Mouse (Mus musculus): ENCODE data around the gene Ogfod2. TPM values are rescaled to one million over a fixed set of nuclear protein-coding genes. Genes with fewer than 3 reads are reported as not detected.

The Ogfod2 gene
- polyA plus RNA-seq, 1 experiment from 2014 or later: 4.3 TPM

DNA sequence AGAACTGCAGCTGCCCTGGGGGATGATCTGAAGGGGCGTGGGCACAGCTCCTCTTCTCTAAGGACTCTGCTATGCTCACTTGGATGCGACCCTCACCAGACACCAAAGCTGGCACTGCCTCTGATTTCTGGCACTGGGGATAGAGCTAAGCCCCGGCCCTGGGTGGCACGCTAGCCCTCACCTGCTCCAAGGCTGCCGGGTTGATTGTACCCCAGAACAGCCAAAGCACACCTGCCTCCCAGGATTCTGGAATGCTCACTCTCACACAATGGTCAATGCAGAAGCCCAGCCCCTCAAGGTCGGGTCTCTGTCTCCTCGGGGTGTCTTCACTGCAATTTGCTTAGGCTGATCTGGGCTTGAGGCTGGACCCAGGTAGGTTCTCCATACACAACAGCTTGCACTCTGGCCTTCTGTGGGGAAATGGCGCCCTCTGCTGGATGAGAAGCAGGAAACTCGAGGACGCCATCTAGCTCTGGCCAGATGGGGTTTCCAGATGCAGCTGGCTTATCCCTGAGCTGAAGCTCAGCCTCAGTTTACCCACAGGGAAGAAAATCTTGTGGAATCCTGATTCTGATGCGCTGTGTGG lies 27.4 kb upstream of the Ogfod2 start:
- Histone ChIP-seq H3K36me3 (ENCODE audit: inconsistent target) (no peaks in the 10 kb centered on the region), H3K79me2 (ENCODE audit: inconsistent target) (no peaks in the 10 kb centered on the region), H3K27ac (no peak overlapping the region), H3K4me3 (ENCODE audit: inconsistent target) (no peak overlapping the region)
- 44% methylated on average over 11 of the region's 11 CpGs for WGBS (ENCODE audit: missing documents)

- no peaks in the 10 kb centered on the region for H3K79me2 ChIP-seq (ENCODE audit: inconsistent target)
- no peak overlapping the region for H3K27ac ChIP-seq
- no peak overlapping the region for H3K4me3 ChIP-seq (ENCODE audit: inconsistent target)
- WGBS (ENCODE audit: missing documents): 74% methylated on average over 3 of the region's 3 CpGs
- H3K36me3 ChIP-seq (ENCODE audit: inconsistent target): no peaks in the 10 kb centered on the region
Observed at GRCm38 (mm10) chr5:124085513-124085912, 26.6 kb upstream of the Ogfod2 start.

DNA sequence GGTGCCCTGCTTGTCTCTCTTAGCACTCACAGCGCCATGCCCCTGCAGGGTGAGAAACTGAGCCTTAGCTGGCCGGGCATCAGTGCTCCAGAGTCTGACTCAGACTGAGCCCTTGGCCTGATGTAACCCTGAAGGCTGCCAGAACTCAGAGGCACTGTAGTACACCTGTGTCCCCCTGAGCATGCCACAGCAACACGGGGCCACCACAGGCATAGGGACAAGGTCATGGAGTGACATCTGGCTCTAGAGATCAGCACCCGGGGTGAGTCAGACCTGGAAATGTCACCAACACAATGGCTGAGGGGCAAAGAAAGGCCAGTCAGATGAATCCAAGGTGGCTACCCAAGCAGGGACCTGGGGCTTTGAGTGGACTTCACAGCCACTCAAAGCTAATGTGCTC lies 25.2 kb upstream of the Ogfod2 start:
- H3K79me2 ChIP-seq (ENCODE audit: inconsistent target): no peaks in the 10 kb centered on the region
- H3K27ac ChIP-seq: no peak overlapping the region
- H3K36me3 ChIP-seq (ENCODE audit: inconsistent target): no peaks in the 10 kb centered on the region
- H3K4me3 ChIP-seq (ENCODE audit: inconsistent target): no peak overlapping the region
- 89% methylated on average over 4 of the region's 4 CpGs for WGBS (ENCODE audit: missing documents)

DNA sequence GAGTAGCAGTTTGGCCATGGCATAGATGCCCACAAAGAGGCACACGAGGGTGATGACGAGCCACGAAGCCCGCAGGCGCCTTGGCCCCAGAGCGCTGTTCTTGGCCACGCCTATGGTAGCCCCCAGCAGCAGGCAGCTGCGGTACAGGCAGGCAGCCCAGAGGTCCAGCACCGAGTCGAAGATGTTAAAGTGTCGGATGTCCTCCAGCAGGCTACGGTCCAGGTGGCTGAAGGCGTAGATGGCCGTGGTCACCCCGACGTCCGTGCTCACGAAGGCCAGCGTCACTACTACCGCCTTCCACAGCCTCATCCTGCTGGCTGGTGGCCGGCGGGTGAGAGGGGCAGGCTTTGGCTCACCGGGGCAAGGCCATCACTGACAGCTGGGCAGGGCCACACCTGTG lies 22.2 kb upstream of the Ogfod2 start:
- WGBS (ENCODE audit: missing documents): 93% methylated on average over 23 of the region's 23 CpGs
- no peaks in the 10 kb centered on the region for H3K36me3 ChIP-seq (ENCODE audit: inconsistent target)
- H3K4me3 ChIP-seq (ENCODE audit: inconsistent target): no peak overlapping the region
- H3K27ac ChIP-seq: no peak overlapping the region
- no peaks in the 10 kb centered on the region for H3K79me2 ChIP-seq (ENCODE audit: inconsistent target)

DNA sequence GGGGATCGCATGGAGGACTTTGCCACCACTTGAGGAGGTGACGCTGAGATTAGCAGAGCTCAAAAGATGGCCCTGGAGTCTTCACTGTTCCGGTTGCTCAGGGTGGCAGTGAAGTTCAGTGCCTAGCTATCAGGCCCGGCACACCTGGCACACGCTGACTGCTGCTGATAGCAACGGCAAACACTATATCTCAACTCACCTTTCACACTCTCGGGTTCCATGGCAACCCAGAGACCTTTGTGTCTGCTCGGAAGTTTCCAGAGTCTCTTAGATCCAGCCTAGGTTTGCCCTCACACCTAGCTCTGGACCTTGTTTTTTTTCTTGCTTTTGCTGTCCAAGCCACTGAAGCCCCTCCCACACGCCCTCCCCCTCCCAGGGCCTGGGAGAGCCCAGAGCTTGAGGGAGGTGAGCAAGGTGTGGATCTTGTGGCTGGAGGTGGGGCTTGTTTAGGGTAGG lies 20.1 kb upstream of the Ogfod2 start:
- Histone ChIP-seq H3K27ac (no peak overlapping the region), H3K79me2 (ENCODE audit: inconsistent target) (no peaks in the 10 kb centered on the region), H3K4me3 (ENCODE audit: inconsistent target) (no peak overlapping the region), H3K36me3 (ENCODE audit: inconsistent target) (no peaks in the 10 kb centered on the region)
- WGBS (ENCODE audit: missing documents): 88% methylated on average over 9 of the region's 9 CpGs

DNA sequence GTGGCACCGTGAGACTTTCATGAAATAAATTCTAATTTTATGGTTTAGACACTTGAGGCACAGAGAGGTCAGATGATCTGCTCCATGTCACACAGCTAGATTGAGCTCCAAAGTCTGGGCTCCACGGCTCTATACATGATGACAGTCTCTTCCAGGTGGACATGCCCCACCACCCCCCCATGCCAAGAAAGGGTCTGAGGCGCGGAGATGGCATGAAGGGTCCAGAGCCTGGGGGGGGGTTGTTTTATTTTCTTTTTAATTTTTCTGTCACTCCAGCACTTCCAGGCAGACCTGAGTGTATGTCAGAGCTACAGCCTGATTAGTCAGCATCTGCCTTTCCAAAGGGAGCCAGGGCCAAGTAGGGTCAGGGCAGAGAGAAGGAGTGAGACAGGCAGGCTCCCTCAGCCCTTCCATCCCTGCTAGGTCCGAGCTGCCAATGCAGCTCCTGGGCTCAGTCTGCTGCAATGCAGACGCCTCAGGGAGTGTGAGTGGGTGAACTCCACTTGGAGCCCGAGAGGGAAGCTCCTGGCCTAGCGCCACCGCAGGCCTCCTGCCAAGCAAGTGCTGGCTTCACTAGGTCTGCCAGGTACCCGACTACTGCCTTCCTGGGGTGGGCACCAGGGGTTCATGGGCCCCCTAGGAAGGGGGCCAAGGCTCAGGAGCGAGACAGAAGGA lies 18.8 kb upstream of the Ogfod2 start:
- WGBS (ENCODE audit: missing documents): 85% methylated on average over 11 of the region's 11 CpGs
- no peaks in the 10 kb centered on the region for H3K79me2 ChIP-seq (ENCODE audit: inconsistent target)
- H3K36me3 ChIP-seq (ENCODE audit: inconsistent target): no peaks in the 10 kb centered on the region
- no peak overlapping the region for H3K27ac ChIP-seq
- H3K4me3 ChIP-seq (ENCODE audit: inconsistent target): no peak overlapping the region

DNA sequence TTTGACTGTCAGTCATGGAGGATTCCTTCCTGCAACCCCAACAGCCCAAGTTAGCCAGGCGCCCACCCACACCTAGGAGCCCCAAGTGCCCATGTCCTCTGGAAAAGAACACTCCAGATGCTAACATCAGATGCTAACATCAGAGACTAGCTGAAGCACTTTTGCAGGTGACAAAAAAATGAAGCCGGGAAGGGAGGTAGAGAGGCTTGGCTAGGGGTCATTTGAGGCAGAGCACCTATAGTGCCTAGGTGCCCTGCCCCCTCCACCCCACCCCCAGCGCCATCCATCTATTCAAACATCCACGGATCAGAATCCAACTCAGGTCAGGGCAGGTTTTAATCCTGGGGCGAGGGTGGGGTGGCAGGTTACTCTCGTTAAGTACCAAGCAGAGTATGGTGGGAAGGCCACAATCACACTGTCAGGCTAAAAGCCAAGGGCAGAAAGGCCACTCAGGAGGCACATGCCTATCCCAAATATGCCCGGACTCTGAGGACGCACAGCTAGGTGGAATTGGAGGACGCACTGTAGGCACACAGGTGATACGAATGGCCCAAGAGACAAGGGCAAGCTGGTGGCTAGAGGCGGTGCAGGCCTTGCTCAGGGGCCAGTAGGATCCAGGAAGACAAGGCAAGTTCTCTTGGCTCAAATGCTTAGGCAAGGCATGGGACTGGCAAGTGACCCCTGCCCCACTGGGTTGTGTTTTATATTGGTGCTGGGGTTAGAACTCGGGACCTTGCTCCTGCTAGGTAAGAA lies 18.1 kb upstream of the Ogfod2 start:
- Histone ChIP-seq H3K27ac (no peak overlapping the region), H3K36me3 (ENCODE audit: inconsistent target) (no peaks in the 10 kb centered on the region), H3K79me2 (ENCODE audit: inconsistent target) (no peaks in the 10 kb centered on the region), H3K4me3 (ENCODE audit: inconsistent target) (no peak overlapping the region)
- 93% methylated on average over 10 of the region's 12 CpGs for WGBS (ENCODE audit: missing documents)

- Histone ChIP-seq H3K79me2 (ENCODE audit: inconsistent target) (no peaks in the 10 kb centered on the region), H3K36me3 (ENCODE audit: inconsistent target) (no peaks in the 10 kb centered on the region), H3K4me3 (ENCODE audit: inconsistent target) (peak overlapping the region; percentile 23), H3K27ac (no peak overlapping the region)
- 23% methylated on average over 19 of the region's 19 CpGs for WGBS (ENCODE audit: missing documents)
Observed at GRCm38 (mm10) chr5:124095077-124095581, 17.0 kb upstream of the Ogfod2 start.

GRCm38 (mm10) chr5:124095596-124096232 lies 16.4 kb upstream of the Ogfod2 start, which contains the start of gene Abcb9:
Gene Abcb9 (minus strand): TSS chr5:124095798.
- no peaks in the 10 kb centered on the region for H3K36me3 ChIP-seq (ENCODE audit: inconsistent target)
- peak within 1 kb of the TSS; percentile 23 for H3K4me3 ChIP-seq (ENCODE audit: inconsistent target)
- H3K27ac ChIP-seq: no peak within 1 kb of the TSS
- WGBS (ENCODE audit: missing documents): 1% methylated on average over 38 of the region's 42 CpGs
- H3K79me2 ChIP-seq (ENCODE audit: inconsistent target): no peaks in the 10 kb centered on the region

- H3K4me3 ChIP-seq (ENCODE audit: inconsistent target): no peak overlapping the region
- WGBS (ENCODE audit: missing documents): 92% methylated on average over 2 of the region's 2 CpGs
Observed at GRCm38 (mm10) chr5:124098923-124099322, 13.2 kb upstream of the Ogfod2 start.

DNA sequence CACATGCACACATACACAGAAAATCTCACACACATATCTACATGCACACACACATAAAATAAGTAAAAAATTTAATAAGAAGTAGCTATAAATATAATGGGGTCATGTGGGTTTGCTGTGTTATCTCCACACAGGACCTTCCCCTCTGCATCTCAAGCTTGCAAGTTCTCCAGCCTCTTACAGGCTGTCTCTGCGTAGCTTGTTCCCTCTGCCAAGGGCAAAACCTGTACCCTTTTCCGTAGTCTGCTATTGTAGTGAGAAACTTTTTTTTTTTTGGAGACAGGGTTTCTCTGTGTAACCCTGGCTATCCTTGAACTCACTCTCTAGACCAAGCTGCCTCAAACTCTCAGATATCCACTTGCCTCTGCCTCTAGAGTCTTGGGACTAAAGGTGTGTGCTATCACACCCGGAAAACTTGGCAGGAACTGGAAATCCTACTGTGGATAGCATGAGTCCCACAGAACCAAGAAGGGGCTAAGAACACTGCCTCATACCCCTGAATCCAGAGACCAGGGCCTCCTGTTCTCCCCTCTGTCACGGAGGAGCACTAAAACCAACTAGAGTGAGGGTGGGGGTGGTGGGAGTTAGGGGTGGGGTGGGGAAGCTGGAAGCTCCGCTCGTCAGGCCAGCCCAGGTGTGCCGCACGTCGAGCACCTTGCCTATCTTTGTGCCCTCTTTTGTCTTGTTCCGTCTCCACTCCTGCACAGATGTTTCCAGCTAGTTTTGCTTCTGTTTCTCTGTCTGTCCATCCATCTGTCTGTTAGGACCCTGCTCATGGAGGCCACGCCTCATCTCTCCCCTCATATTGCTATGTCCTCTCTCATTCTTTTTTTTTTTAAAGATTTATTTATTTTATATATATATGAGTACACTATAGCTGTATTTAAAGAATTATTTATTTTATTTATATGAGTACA lies 11.7 kb upstream of the Ogfod2 start:
- 96% methylated on average over 9 of the region's 11 CpGs for whole genome bisulfite sequencing (ENCODE audit: missing documents)
- no peaks in the 10 kb centered on the region for H3K79me2 ChIP-seq (ENCODE audit: inconsistent target)
- H3K36me3 ChIP-seq (ENCODE audit: inconsistent target): no peaks in the 10 kb centered on the region
- no peak overlapping the region for H3K4me3 ChIP-seq (ENCODE audit: inconsistent target)
- no peak overlapping the region for H3K27ac ChIP-seq

More at GRCm38 (mm10) chr5:124098923-124099322, 13.2 kb upstream of the Ogfod2 start:
- H3K36me3 ChIP-seq (ENCODE audit: inconsistent target): no peaks in the 10 kb centered on the region
- no peak overlapping the region for H3K27ac ChIP-seq
- no peaks in the 10 kb centered on the region for H3K79me2 ChIP-seq (ENCODE audit: inconsistent target)

DNA sequence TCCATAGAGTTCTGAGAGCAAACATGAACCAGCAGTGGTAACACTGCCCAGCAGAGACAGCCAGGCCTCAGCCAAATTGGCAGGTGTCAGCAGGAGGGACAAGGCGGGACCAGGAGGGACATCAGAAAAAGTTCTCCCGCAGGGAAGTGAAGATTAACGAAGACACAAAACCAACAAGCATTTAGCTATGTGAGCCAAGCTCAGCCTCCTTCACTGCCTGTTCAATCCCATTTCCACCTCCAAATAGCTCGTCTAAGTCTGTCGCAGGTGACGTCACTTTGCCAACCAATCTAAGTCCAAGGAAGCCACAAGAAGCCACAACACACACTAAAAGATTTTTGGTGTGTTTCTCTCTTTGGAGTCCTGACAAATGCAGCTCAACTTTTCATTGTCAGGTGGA lies 9.8 kb upstream of the Ogfod2 start:
- no peaks in the 10 kb centered on the region for H3K36me3 ChIP-seq (ENCODE audit: inconsistent target)
- H3K79me2 ChIP-seq (ENCODE audit: inconsistent target): no peaks in the 10 kb centered on the region
- no peak overlapping the region for H3K27ac ChIP-seq
- 92% methylated on average over 6 of the region's 6 CpGs for WGBS (ENCODE audit: missing documents)
- no peak overlapping the region for H3K4me3 ChIP-seq (ENCODE audit: inconsistent target)

DNA sequence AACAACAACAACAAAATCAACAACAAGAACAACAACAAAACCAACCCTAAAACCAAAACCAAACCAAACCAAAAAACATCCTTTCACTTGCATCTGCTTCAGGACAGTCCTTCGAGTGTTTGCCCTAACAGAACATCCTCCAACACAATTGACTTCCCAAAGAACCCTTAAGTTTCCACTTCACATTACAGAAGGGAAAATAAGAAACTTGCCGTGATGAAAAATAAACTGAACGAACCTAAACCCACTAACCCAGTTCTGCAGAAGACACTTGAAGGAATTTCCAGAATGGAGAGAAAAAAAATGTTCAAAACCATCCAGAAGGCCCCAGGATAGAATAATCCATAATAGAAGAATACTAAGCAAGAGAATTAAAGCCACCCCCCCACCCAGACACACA lies 9.1 kb upstream of the Ogfod2 start:
- no peak overlapping the region for H3K4me3 ChIP-seq (ENCODE audit: inconsistent target)
- no peak overlapping the region for H3K27ac ChIP-seq
- H3K79me2 ChIP-seq (ENCODE audit: inconsistent target): no peaks in the 10 kb centered on the region
- 84% methylated on average over 3 of the region's 3 CpGs for WGBS (ENCODE audit: missing documents)
- no peaks in the 10 kb centered on the region for H3K36me3 ChIP-seq (ENCODE audit: inconsistent target)

- Histone ChIP-seq H3K36me3 (ENCODE audit: inconsistent target) (no peaks in the 10 kb centered on the region), H3K79me2 (ENCODE audit: inconsistent target) (no peaks in the 10 kb centered on the region), H3K27ac (no peak overlapping the region), H3K4me3 (ENCODE audit: inconsistent target) (no peak overlapping the region)
- WGBS (ENCODE audit: missing documents): 94% methylated on average over 5 of the region's 9 CpGs
Observed at GRCm38 (mm10) chr5:124103552-124103951, 8.5 kb upstream of the Ogfod2 start.

Measured in macrophage (primary cell).